Mouse (Mus musculus): ENCODE data around the gene Fig4.

Gene Fig4

GRCm38 (mm10) chr10:41261889-41262288 lies 41.2 kb downstream of the Fig4 start:
- in situ Hi-C loops (cut with MboI, MseI) = no loop called here

DNA sequence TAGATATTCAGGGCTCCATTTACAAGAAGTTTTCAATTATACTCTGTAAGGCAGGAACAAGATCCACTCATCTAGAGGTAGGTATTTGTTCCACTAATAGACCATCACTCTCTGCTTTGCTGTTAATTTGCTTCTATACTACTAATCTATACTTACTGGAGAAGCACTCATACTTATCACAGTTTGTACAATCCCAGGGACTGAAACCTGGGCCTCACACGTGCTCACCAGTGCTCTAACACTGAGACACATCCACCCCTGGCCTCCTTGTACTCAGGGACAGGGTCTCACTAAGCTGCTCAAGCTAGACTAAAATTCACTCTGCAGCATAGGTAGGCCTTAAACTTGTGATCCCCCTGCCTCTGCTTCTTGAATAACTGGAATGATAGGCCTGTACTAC lies 41.8 kb downstream of the Fig4 start:
- in situ Hi-C loops (cut with MboI, MseI) = no loop called here

GRCm38 (mm10) chr10:41260243-41261006 lies 42.6 kb downstream of the Fig4 start:
- in situ Hi-C loops (cut with MboI, MseI) = no loop called here

- in situ Hi-C loops (cut with MboI, MseI) = no loop called here
These were observed 52.4 kb downstream of the Fig4 start for GRCm38 (mm10) chr10:41250749-41251065.

GRCm38 (mm10) chr10:41250045-41250748 lies 52.9 kb downstream of the Fig4 start:
- in situ Hi-C loops (cut with MboI, MseI) = no loop called here

DNA sequence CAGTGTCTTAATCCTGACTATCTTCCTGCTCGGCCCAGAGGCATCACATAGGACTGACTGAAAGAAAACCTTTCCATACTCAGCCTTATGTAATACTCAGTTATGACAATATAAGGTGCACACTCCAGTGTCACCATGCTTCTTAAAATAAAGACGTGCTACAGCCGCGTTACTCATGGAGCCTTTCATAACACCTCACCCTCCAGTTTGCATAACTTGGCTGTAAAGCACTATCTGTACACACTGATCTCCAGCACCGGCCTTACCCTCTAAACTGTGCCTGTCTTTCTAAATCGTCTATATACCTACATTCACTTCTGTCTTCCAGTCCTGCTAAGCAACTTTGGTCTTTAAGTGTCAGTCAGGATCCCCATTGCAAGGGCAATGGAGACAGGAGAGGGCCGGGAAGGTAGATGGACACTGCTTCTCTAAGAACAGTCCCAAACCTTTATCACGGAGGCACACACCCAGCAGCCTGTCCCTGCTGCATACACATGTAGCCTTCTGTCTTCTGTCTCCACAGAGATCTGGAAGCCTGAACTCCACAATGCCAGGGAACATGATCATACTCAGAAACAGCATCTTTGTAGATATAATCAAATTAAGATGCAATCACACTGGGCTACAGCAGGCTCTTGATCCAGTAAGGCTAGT lies 53.9 kb downstream of the Fig4 start:
- in situ Hi-C loops (cut with MboI, MseI) = no loop called here

GRCm38 (mm10) chr10:41247800-41248473 lies 55.1 kb downstream of the Fig4 start:
- in situ Hi-C loops (cut with MboI, MseI) = no loop called here

DNA sequence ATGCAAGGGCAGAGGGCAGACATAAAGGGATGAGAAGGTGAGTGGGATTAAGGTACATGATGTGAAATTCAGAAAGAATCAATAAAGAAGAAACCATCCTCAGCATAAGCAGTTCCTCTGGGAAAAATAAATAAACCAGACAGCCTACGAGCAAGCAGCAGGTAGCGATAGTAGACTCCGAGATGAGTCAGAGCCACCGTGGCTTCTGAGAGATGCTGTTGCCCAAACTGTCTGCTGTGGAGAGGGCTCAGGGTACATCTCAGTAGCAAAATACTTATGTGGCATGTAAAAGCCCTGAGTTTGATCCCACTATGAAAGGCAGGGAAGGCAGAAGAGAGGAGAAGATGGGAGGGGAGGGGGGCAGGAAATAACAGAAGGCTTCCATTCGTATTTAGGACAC lies 56.9 kb downstream of the Fig4 start:
- in situ Hi-C loops (cut with MboI, MseI) = no loop called here

DNA sequence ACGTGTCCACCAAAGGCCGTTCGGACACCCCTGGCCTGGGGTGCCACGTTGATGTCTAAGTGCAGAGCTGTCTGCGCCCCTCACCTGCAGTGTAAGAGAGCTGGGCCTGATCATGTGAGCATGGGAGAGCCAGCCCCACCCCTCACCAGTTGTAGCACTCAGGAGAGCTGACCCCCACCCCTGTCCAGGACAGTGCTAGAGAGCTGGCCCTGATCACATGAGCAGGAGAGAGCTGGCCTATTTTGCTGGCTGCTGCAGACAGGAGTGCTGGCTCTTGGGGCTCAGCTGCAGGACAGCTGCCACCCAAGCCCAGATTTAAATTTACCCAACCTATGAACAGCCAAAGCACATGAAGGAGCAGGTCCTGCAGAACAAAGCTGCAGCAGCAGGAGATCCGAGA lies 57.6 kb downstream of the Fig4 start:
- in situ Hi-C loops (cut with MboI, MseI) = no loop called here

DNA sequence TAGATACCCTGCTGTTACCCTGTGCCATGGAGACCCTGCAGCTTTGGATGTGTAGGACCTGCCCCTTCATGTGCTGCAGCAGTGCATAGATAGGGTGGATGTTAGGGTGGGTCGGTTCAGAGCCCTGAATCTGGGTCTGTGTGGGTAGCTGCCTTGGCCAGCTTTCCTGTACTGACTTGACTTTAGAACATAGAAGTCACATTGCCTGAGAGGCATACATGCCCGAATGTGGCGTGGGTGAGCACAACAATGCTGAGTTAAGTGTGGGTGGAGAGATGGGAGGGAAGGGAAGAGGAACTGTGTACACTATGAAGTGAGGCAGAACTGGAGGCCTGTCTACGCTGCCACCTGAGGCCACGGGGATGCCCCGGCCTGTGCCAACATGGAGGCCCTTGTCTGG lies 58.0 kb downstream of the Fig4 start:
- in situ Hi-C loops (cut with MboI, MseI) = no loop called here

DNA sequence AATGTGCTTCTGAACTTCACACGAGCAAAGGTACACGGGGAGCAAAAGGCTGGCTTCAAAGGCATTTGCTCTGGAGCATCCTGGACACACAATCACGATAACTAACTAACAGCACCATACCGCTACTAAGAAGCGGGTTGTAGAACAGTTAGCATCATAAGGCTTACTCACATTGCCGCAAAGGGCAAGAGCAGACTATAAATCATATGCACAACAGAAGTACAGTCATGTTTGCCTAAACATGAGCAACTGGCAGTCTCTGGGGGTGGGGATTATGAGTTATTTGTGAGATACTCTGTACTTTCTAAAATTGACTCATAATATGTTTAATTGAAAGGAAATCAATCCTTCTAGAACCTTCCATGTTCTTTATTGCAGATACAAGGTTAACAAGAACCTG lies 59.1 kb downstream of the Fig4 start:
- in situ Hi-C loops (cut with MboI, MseI) = no loop called here

DNA sequence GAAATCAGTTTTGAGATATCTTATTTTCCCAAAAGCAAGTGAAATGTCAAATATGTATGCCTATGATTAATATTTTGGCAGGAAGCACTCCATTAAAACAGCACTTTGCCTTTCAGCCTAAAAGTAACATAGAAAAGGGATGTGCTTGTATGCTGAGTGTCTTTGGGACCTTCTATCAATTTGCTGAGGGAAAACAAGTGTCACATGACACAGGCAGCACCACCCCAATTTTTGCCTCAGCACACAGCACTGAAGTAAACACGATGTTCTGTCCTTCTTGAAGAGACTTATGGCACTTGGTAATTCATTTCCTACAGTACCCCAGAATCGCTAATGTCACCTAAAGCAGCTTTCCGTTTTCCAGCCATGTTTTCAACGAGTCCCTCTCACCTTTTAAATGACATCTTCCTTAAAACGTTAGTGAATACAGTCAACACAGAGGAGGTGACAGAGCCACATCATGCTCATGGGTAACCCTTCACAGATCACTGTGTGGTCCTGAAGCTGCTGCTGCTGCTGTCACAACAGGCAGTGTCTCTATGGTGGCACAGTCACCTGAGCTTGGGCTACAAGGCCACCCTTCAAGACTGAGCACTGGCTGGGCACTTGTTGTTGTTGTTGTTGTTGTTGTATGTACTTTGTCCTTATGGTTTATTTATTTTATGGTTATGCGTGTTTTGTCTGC lies 61.4 kb downstream of the Fig4 start:
- in situ Hi-C loops (cut with MboI, MseI) = no loop called here

GRCm38 (mm10) chr10:41241080-41241479 lies 62.0 kb downstream of the Fig4 start:
- in situ Hi-C loops (cut with MboI, MseI) = no loop called here

GRCm38 (mm10) chr10:41236020-41236419 lies 67.0 kb downstream of the Fig4 start:
- in situ Hi-C loops (cut with MboI, MseI) = no loop called here

DNA sequence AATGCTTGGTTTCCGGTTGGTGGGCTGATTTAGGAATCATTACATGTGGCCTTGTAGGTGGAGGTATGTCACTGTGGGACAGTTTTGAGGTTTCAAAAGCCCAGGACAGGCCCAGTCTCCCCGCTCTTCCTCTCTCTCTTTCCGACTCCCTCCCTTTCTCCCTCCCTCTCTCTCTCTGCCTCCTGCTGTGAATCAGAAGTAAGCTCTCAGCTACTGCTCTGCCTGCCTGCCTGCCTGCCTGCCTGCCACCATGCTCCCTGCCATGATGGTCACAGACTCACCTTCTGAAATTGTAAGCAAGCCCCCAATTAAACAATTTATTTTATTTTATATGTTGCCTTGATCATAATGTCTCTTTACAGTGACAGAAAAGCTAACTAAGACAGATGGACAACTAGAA lies 67.5 kb downstream of the Fig4 start:
- in situ Hi-C loops (cut with MboI, MseI) = no loop called here

GRCm38 (mm10) chr10:41235159-41235558 lies 67.9 kb downstream of the Fig4 start:
- in situ Hi-C loops (cut with MboI, MseI) = no loop called here

DNA sequence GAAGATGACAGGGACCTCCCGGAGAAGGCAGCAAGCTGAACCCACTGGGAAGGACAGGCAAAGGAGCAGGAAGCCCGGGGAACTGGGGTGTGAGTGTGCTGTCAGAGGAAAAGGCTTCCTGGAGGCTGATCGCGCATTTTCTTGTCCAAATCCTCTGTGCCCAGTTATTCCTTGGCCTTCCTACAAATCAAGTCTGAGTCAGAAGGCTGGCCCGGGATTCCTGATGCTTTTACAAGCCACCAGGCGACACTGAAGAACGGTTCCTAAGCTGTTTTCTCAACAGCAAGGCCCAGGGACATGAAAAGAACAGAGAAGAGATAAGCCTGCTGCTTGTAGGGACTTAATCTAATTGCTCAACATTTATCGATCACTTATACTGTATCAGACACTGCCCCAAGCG lies 68.5 kb downstream of the Fig4 start:
- in situ Hi-C loops (cut with MboI, MseI) = no loop called here

GRCm38 (mm10) chr10:41233140-41233539 lies 69.9 kb downstream of the Fig4 start:
- in situ Hi-C loops (cut with MboI, MseI) = no loop called here

DNA sequence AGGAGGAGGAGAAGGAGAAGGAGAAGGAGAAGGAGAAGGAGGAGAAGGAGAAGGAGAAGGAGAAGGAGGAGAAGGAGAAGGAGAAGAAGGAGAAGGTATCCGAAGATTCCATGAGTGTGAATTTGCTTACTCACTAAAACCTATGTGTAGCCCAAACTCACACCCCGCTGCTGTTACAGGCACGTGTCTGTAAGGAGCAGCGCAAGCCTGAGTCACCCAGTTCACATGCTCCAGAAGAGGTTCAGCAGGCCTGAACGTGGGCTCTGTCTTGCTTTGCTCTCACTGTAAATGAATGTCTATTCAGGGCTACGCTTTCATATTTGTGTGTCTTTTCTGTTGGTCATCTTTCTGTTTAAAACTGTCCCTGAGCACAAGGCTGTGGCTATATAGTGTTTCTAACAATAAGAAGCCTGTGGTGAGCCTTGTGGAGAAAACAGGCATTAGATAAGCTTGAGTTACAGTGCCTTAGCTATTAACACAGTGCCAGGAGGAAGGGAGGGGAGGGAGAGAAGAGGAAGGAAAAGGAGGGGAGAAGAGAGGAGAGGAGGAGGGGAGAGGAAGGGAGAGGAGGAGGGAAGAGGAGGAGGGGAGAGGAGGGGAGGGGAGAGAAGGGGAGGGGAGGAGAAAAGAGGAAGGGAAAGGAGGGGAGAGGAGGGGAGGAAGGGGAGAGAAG lies 71.8 kb downstream of the Fig4 start:
- in situ Hi-C loops (cut with MboI, MseI) = no loop called here

DNA sequence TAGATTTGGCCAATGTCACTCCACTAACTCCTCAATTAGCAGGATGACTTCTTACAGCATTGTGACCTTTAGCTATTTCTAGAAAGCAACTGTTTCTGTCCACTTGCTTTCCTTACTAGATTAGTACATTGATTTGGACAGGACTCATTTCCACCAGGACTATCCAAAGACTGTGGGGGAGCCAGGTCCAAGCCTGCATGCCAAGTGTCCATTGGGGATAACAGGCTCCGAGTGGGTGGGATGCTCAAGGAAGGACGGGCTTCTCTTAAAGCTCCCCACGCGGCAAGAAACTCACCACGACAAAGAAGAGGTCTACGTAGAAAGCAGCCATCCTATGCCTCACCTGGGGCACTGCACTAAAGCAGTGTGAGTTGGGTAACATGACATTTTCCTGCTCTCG lies 75.4 kb downstream of the Fig4 start:
- in situ Hi-C loops (cut with MboI, MseI) = no loop called here

- in situ Hi-C loops (cut with MboI, MseI) = no loop called here
These were observed 79.6 kb downstream of the Fig4 start for GRCm38 (mm10) chr10:41223499-41223898.
